Mouse (Mus musculus) right cerebral cortex, adult 2 months (tissue): ENCODE data around the gene Mrgpra6.
A peak's percentile ranks its signal among the peaks of the same experiment; 100 is the strongest.

Source experiments
- DNase-seq, 2 experiments: peaks; one replicate each; pipeline ENCODE4 v3.0.0; 2021 to 2022; ENCODE audit warnings: low spot score in 2 of 2

The Mrgpra6 gene

GRCm38 (mm10) chr7:47204830-47205229 is at the start of gene Mrgpra6:
Mrgpra6 (minus strand) TSS chr7:47204920.
- no peak for DNase-seq

- no peak for DNase-seq
Measured at GRCm38 (mm10) chr7:47252770-47253169, 48.0 kb upstream of the Mrgpra6 start, which contains the start of gene Mrgpra9. Mrgpra9 (minus strand) TSS chr7:47252848.

- DNase-seq = no peak
Measured at GRCm38 (mm10) chr7:47244658-47245057, 39.9 kb upstream of the Mrgpra6 start.

GRCm38 (mm10) chr7:47195271-47195670 is 9.4 kb downstream of the Mrgpra6 start:
- no peak for DNase-seq

GRCm38 (mm10) chr7:47170814-47171213 is 33.9 kb downstream of the Mrgpra6 start:
- DNase-seq = no peak

- no peak for DNase-seq
Measured at GRCm38 (mm10) chr7:47165028-47165427, 39.7 kb downstream of the Mrgpra6 start.

- DNase-seq = no peak
Measured at GRCm38 (mm10) chr7:47163203-47163602, 41.5 kb downstream of the Mrgpra6 start.

- DNase-seq = no peak
Measured at GRCm38 (mm10) chr7:47158451-47158850, 46.3 kb downstream of the Mrgpra6 start.

GRCm38 (mm10) chr7:47157743-47158142 is 47.0 kb downstream of the Mrgpra6 start:
- DNase-seq = no peak

GRCm38 (mm10) chr7:47155849-47156248 is 48.9 kb downstream of the Mrgpra6 start:
- DNase-seq = peak in 1 of 2 experiments; percentile 61

GRCm38 (mm10) chr7:47155396-47155795 is 49.3 kb downstream of the Mrgpra6 start:
- DNase-seq = no peak

- peak; percentile 74 to 78 for DNase-seq
Measured at GRCm38 (mm10) chr7:47150420-47151061, 54.2 kb downstream of the Mrgpra6 start.

GRCm38 (mm10) chr7:47148298-47148697 is 56.4 kb downstream of the Mrgpra6 start:
- no peak for DNase-seq

GRCm38 (mm10) chr7:47146034-47146812 is 58.5 kb downstream of the Mrgpra6 start:
- DNase-seq = peak; percentile 65 to 77

- no peak for DNase-seq
Measured at GRCm38 (mm10) chr7:47144299-47144698, 60.4 kb downstream of the Mrgpra6 start.

- no peak for DNase-seq
Measured at GRCm38 (mm10) chr7:47139823-47140325, 64.8 kb downstream of the Mrgpra6 start.
